7 mouse cellular contexts compared by ENCODE assay signal in the genomic region with DNA sequence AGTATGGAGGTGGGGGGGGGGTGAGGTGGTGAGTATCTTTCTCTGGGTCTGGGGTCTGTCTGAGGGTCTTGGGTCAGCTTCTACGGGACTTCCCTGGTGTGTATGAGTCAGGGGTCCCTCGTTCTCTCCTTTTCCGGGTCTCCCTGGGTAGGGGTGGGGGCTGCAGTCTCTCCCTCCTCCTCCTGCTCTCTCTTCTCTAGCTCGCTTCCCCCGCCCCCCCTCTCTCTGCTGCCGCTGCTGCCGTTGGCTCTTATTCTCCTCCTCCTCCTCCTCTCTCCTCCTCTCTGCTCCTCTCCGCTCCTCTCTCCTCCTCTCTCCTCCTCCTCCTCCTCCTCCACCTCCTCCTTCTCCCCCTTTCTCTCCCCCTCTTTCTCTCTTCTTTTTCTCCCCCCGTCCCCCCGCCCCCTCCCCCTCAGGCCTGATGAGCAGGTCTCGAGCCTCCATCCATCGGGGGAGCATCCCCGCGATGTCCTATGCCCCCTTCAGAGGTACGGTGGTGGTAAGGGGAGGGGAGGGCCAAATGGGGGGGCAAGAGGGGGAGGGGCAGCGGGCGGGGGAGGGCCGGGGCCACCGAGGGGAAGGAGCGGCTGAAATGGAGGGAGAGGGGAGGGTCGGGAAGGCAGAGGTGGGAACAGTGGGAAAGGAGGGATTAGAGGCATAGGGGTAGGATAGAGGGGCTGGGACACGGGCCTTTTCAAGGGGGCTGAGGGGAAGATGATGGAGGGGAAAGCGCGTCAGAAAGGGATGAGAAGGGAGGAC. TPM values are rescaled to one million over a fixed set of nuclear protein-coding genes. Genes with fewer than 3 reads are reported as not detected.
DNase-seq lines count a peak whose midpoint lies in the region; ATAC-seq and TF ChIP-seq lines count a peak whose summit lies in the region.

Gene Syngap1 (plus strand): TSS at position 223 of the 759 bp plus-strand sequence.

- H3K4me2 ChIP-seq in forebrain, embryonic 13.5 days = peak within 1 kb of the TSS; percentile 93
- H3K4me2 ChIP-seq in lung, postnatal 0 days (replicated peaks; ENCODE audit: low read depth, low read length) = peak within 1 kb of the TSS; percentile 78
- peak within 1 kb of the TSS; percentile 81 for H3K4me2 ChIP-seq in stomach, embryonic 16.5 days (ENCODE audit: low read depth, low read length)

- peak within 1 kb of the TSS; percentile 74 for H3K9ac ChIP-seq in forebrain, embryonic 13.5 days
- peak within 1 kb of the TSS; percentile 77; the same call in 1 of the 2 replicates for H3K9ac ChIP-seq in lung, postnatal 0 days (replicated peaks; ENCODE audit: low read depth)
- peak within 1 kb of the TSS; percentile 81 for H3K9ac ChIP-seq in stomach, embryonic 16.5 days (ENCODE audit: low read length)

- H3K4me3 ChIP-seq in forebrain, embryonic 13.5 days = peak within 1 kb of the TSS; percentile 63
- peak within 1 kb of the TSS; percentile 64 for H3K4me3 ChIP-seq in lung, postnatal 0 days (ENCODE audit: low read depth, low read length)
- H3K4me3 ChIP-seq in stomach, embryonic 16.5 days (replicated peaks; ENCODE audit: low read length) = peak within 1 kb of the TSS; percentile 83

- WGBS in forebrain, embryonic 13.5 days = under 1% methylated on average over 19 of the region's 24 CpGs
- 2% methylated on average over 17 of the region's 24 CpGs for WGBS in lung, postnatal 0 days
- WGBS in stomach, embryonic 16.5 days = 6% methylated on average over 21 of the region's 24 CpGs

- H3K27ac ChIP-seq in forebrain, embryonic 13.5 days = peak within 1 kb of the TSS; percentile 95
- H3K27ac ChIP-seq in lung, postnatal 0 days (ENCODE audit: low read length) = peak within 1 kb of the TSS; percentile 97
- H3K27ac ChIP-seq in stomach, embryonic 16.5 days (ENCODE audit: low read length) = peak within 1 kb of the TSS; percentile 97

- H3K4me1 ChIP-seq in forebrain, embryonic 13.5 days = peaks cover 77% of the 10 kb centered on the region
- peaks cover 25% of the 10 kb centered on the region for H3K4me1 ChIP-seq in lung, postnatal 0 days (ENCODE audit: insufficient read depth, low read depth, low read length)
- peaks cover 31% of the 10 kb centered on the region for H3K4me1 ChIP-seq in stomach, embryonic 16.5 days (ENCODE audit: control insufficient read depth, insufficient read depth, low read length)

- DNase-seq in thymus, postnatal 14 days = peak; percentile 54
- DNase-seq in thymus, adult 18-20 months = no peak
- peak; percentile 76 for DNase-seq in brain, embryonic 18.5 days (ENCODE audit: low read depth, low spot score)
- peak; percentile 80 for DNase-seq in kidney, postnatal 10 days
- DNase-seq in lung, postnatal 0 days (ENCODE audit: low spot score) = peak; percentile 56

- no peaks in the 10 kb centered on the region for H3K27me3 ChIP-seq in forebrain, embryonic 13.5 days
- H3K27me3 ChIP-seq in lung, postnatal 0 days (replicated peaks; ENCODE audit: insufficient read depth, low read length) = no peaks in the 10 kb centered on the region
- no peaks in the 10 kb centered on the region for H3K27me3 ChIP-seq in stomach, embryonic 16.5 days (ENCODE audit: control insufficient read depth, insufficient read depth, low read length)

- no peak for TF ChIP-seq CTCF in lung, postnatal 0 days (IDR thresholded peaks at IDR 0.05)

- no peaks in the 10 kb centered on the region for H3K9me3 ChIP-seq in forebrain, embryonic 13.5 days (replicated peaks)
- H3K9me3 ChIP-seq in lung, postnatal 0 days (ENCODE audit: low read length) = no peaks in the 10 kb centered on the region
- no peaks in the 10 kb centered on the region for H3K9me3 ChIP-seq in stomach, embryonic 16.5 days (replicated peaks; ENCODE audit: control insufficient read depth, low read length)

- ATAC-seq in forebrain, embryonic 13.5 days = peak; percentile 14
- no peak for ATAC-seq in lung, postnatal 0 days
- no peak for ATAC-seq in stomach, embryonic 16.5 days (ENCODE audit: insufficient read depth, low FRiP score)

- H3K36me3 ChIP-seq in forebrain, embryonic 13.5 days (ENCODE audit: poor library complexity, severe bottlenecking) = peaks cover 22% of the 10 kb centered on the region
- no peaks in the 10 kb centered on the region for H3K36me3 ChIP-seq in lung, postnatal 0 days (ENCODE audit: insufficient read depth, low read length)
- peaks cover 4% of the 10 kb centered on the region; the same call in 1 of the 2 replicates for H3K36me3 ChIP-seq in stomach, embryonic 16.5 days (ENCODE audit: control insufficient read depth, insufficient read depth, low read length)

- TF ChIP-seq EP300 in lung, postnatal 0 days (IDR thresholded peaks at IDR 0.05) = no peak

RNA-seq across cellular contexts. Expression of gene Syngap1, which starts in this region (rescaled TPM):
- polyA plus RNA-seq in forebrain, embryonic 13.5 days (2015; fragmentation: Nextera tagmentation; extraction: Ambion mirVana) = 5.9 TPM in 2 replicates
- polyA plus RNA-seq in lung, postnatal 0 days (2015; fragmentation: Nextera tagmentation; extraction: Ambion mirVana) = 1.0 and 1.4 TPM in 2 replicates
- polyA plus RNA-seq in stomach, embryonic 16.5 days (2015; fragmentation: Nextera tagmentation; extraction: Ambion mirVana) = 1.3 and 1.6 TPM in 2 replicates

Comparison
In these comparisons a context has a peak if more than half of its experiments do, and no peak if none do; other contexts are left out.
1. DNase-seq: peak in thymus, postnatal 14 days (single experiment), brain, embryonic 18.5 days (single experiment), kidney, postnatal 10 days (single experiment) and lung, postnatal 0 days (single experiment); none in thymus, adult 18-20 months (0 of 2).
2. Peak in every context shown above with its lines, with median percentiles within 50 percentile points of each other: H3K27ac ChIP-seq, H3K4me2 ChIP-seq, H3K4me3 ChIP-seq and H3K9ac ChIP-seq.